Mouse (Mus musculus) MEL (cell line): Measurements from ENCODE around the gene Tmbim6. TPM values are rescaled to one million over a fixed set of nuclear protein-coding genes. Genes with fewer than 3 reads are reported as not detected.
A peak's percentile ranks its signal among the peaks of the same experiment; 100 is the strongest.

Experiments
- DNase-seq: peaks from one replicate; pipeline ENCODE4 v3.0.0; 2011; ENCODE audit warnings: low read depth, low spot score
- H3K27ac ChIP-seq: 2 replicates; pipeline ENCODE4 v1.5.1; 2012; ENCODE audit warnings: low read depth, mild to moderate bottlenecking, control low read depth, low read length, moderate library complexity; ENCODE audit not compliant: control insufficient read depth
- H3K27me3 ChIP-seq, 2 experiments: fragments of 150-350 bp in 1 of 2; sonication (generic) in 1 of 2; 2 replicates each; pipeline ENCODE4 v1.6.1; 2012; ENCODE audit warnings: low read length in 2 of 2, mild to moderate bottlenecking in 2 of 2, improper control_type of control experiment in 1 of 2, moderate library complexity in 1 of 2; ENCODE audit not compliant: insufficient read depth in 2 of 2, control insufficient read depth in 1 of 2
- H3K36me3 ChIP-seq, 2 experiments: 2 replicates each; pipeline ENCODE4 v1.6.1; 2012 to 2014; ENCODE audit warnings: low read length in 2 of 2, improper control_type of control experiment in 1 of 2, inconsistent platforms in 1 of 2, mild to moderate bottlenecking in 1 of 2; ENCODE audit not compliant: insufficient read depth in 2 of 2, control insufficient read depth in 1 of 2
- H3K4me1 ChIP-seq, 2 experiments: fragments of 150-350 bp in 1 of 2; sonication (generic) in 1 of 2; 2 replicates each; pipeline ENCODE4 v1.6.1; 2012; ENCODE audit warnings: low read length in 2 of 2, improper control_type of control experiment in 1 of 2, mild to moderate bottlenecking in 1 of 2; ENCODE audit not compliant: insufficient read depth in 2 of 2, control insufficient read depth in 1 of 2
- H3K4me3 ChIP-seq, 2 experiments: fragments of 150-350 bp in 1 of 2; sonication (generic) in 1 of 2; 2 replicates each; pipeline ENCODE4 v1.5.1; 2012; ENCODE audit warnings: low read depth in 2 of 2, low read length in 2 of 2, mild to moderate bottlenecking in 2 of 2, moderate library complexity in 2 of 2, control low read depth in 1 of 2, improper control_type of control experiment in 1 of 2; ENCODE audit not compliant: control insufficient read depth in 1 of 2, insufficient read depth in 1 of 2
- H3K79me2 ChIP-seq: 2 replicates; pipeline ENCODE4 v1.6.1; 2012; ENCODE audit warnings: mild to moderate bottlenecking, low read length, moderate library complexity; ENCODE audit not compliant: control insufficient read depth, poor library complexity, insufficient read depth
- H3K9ac ChIP-seq: 2 replicates; pipeline ENCODE4 v1.6.1; 2012; ENCODE audit warnings: low read depth, mild to moderate bottlenecking, control low read depth, low read length, moderate library complexity; ENCODE audit not compliant: control insufficient read depth, poor library complexity, severe bottlenecking
- H3K9me3 ChIP-seq: fragments of 150-350 bp; sonication (generic); replicated peaks from 2 replicates; pipeline ENCODE4 v1.6.1; 2012; ENCODE audit warnings: mild to moderate bottlenecking, low read length, improper control_type of control experiment, moderate library complexity; ENCODE audit not compliant: insufficient read depth
- CHD1 ChIP-seq: IDR thresholded peaks from 2 replicates; pipeline ENCODE4 v1.6.1; 2012; ENCODE audit warnings: low read depth, mild to moderate bottlenecking, inconsistent platforms, low read length, improper control_type of control experiment
- CHD2 ChIP-seq: IDR thresholded peaks from 2 replicates; pipeline ENCODE4 v1.6.1; 2011; ENCODE audit warnings: low read length, improper control_type of control experiment
- CTCF ChIP-seq, 3 experiments: IDR thresholded peaks in 2 of 3; conservative IDR thresholded peaks in 1 of 3; 2 replicates each; pipeline ENCODE4 v1.5.1; 2011 to 2012; ENCODE audit warnings: low read length in 3 of 3, low read depth in 2 of 3, mild to moderate bottlenecking in 2 of 3, improper control_type of control experiment in 1 of 3, inconsistent platforms in 1 of 3, mixed read lengths in 1 of 3, moderate library complexity in 1 of 3; ENCODE audit not compliant: control insufficient read depth in 1 of 3, insufficient read depth in 1 of 3, poor library complexity in 1 of 3, severe bottlenecking in 1 of 3
- ELF1 ChIP-seq: IDR thresholded peaks from 2 replicates; pipeline ENCODE4 v1.6.1; 2014; ENCODE audit warnings: low read depth, mild to moderate bottlenecking, inconsistent platforms, low read length, improper control_type of control experiment, moderate library complexity
- EP300 ChIP-seq, 2 experiments: IDR thresholded peaks; 2 replicates each; pipeline ENCODE4 v1.6.1; 2011; ENCODE audit warnings: improper control_type of control experiment in 2 of 2, low read length in 2 of 2, low read depth in 1 of 2, mild to moderate bottlenecking in 1 of 2
- ETS1 ChIP-seq: IDR thresholded peaks from 2 replicates; pipeline ENCODE4 v1.6.1; 2012; ENCODE audit warnings: low read depth, mild to moderate bottlenecking, inconsistent platforms, low read length, improper control_type of control experiment, moderate library complexity
- GABPA ChIP-seq: IDR thresholded peaks from 2 replicates; pipeline ENCODE4 v1.6.1; 2012; ENCODE audit warnings: low read depth, mild to moderate bottlenecking, inconsistent platforms, low read length, improper control_type of control experiment, moderate library complexity
- GATA1 ChIP-seq: IDR thresholded peaks from 2 replicates; pipeline ENCODE4 v1.6.1; 2011; ENCODE audit warnings: low read depth, low read length, improper control_type of control experiment
- MAFK ChIP-seq: IDR thresholded peaks from 2 replicates; pipeline ENCODE4 v1.6.1; 2011; ENCODE audit warnings: low read depth, mild to moderate bottlenecking, low read length, improper control_type of control experiment, borderline replicate concordance
- MAZ ChIP-seq: IDR thresholded peaks from 2 replicates; pipeline ENCODE4 v1.6.1; 2012; ENCODE audit warnings: low read depth, mild to moderate bottlenecking, inconsistent platforms, low read length, improper control_type of control experiment
- MXI1 ChIP-seq: IDR thresholded peaks from 2 replicates; pipeline ENCODE4 v1.6.1; 2011; ENCODE audit warnings: mild to moderate bottlenecking, low read depth, low read length, improper control_type of control experiment
- NELFE ChIP-seq: IDR thresholded peaks from 2 replicates; pipeline ENCODE4 v1.6.1; 2011; ENCODE audit warnings: low read depth, low read length, improper control_type of control experiment
- POLR2AphosphoS2 ChIP-seq: IDR thresholded peaks from 2 replicates; pipeline ENCODE4 v1.6.1; 2011; ENCODE audit warnings: low read length, improper control_type of control experiment
- POLR2AphosphoS5 ChIP-seq: IDR thresholded peaks from 2 replicates; pipeline ENCODE4 v1.6.1; 2012; ENCODE audit warnings: low read depth, borderline replicate concordance, mild to moderate bottlenecking, inconsistent platforms, low read length, moderate library complexity, mixed read lengths
- RCOR1 ChIP-seq: IDR thresholded peaks from 2 replicates; pipeline ENCODE4 v1.6.1; 2012; ENCODE audit warnings: low read depth, mild to moderate bottlenecking, inconsistent platforms, low read length, improper control_type of control experiment
- SIN3A ChIP-seq: IDR thresholded peaks from 2 replicates; pipeline ENCODE4 v1.6.1; 2012; ENCODE audit warnings: low read length, improper control_type of control experiment, inconsistent platforms
- TAL1 ChIP-seq: IDR thresholded peaks from 2 replicates; pipeline ENCODE4 v1.6.1; 2012; ENCODE audit warnings: mild to moderate bottlenecking, inconsistent platforms, low read length, moderate library complexity, mixed read lengths
- TBP ChIP-seq: IDR thresholded peaks from 2 replicates; pipeline ENCODE4 v1.8.0; 2011; ENCODE audit warnings: low read depth, low read length, improper control_type of control experiment
- TCF12 ChIP-seq: IDR thresholded peaks from 2 replicates; pipeline ENCODE4 v1.6.1; 2014; ENCODE audit warnings: low read depth, mild to moderate bottlenecking, inconsistent platforms, low read length, improper control_type of control experiment, moderate library complexity
- USF1 ChIP-seq: IDR thresholded peaks from 2 replicates; pipeline ENCODE4 v1.6.1; 2014; ENCODE audit warnings: low read depth, mild to moderate bottlenecking, inconsistent platforms, low read length, improper control_type of control experiment, moderate library complexity
- ZKSCAN1 ChIP-seq: IDR thresholded peaks from 2 replicates; pipeline ENCODE4 v1.6.1; 2012; ENCODE audit warnings: low read depth, mild to moderate bottlenecking, inconsistent platforms, low read length, improper control_type of control experiment, moderate library complexity
- ZNF384 ChIP-seq: IDR thresholded peaks from 2 replicates; pipeline ENCODE4 v1.6.1; 2012; ENCODE audit warnings: low read depth, mild to moderate bottlenecking, inconsistent platforms, low read length, improper control_type of control experiment
- polyA plus RNA-seq, 2 experiments: library from polyadenylated mRNA; stranded (reverse) in 1 of 2; unstranded in 1 of 2; fragments of >175 nt in 1 of 2; fragments of >200 nt in 1 of 2; gene quantifications; 2 replicates each; pipeline versions ENCODE4 v1.2.1 to v1.2.4; 2012; ENCODE audit warnings: low replicate concordance in 2 of 2, low read depth in 1 of 2; ENCODE audit not compliant: insufficient read length in 2 of 2, insufficient read depth in 1 of 2, missing spikeins in 1 of 2
- total RNA-seq: library from RNA; depleted of rRNA; stranded (reverse); fragments of 300-350 nt; gene quantifications from 2 replicates; pipeline ENCODE4 v1.2.3, GENCODE M21; 2012

The Tmbim6 gene
- total and polyA plus RNA-seq, 3 experiments = 243 to 339 TPM; not detected in 1

- peak overlapping the region; percentile 4; the same call in 1 of the 2 replicates for H3K27ac ChIP-seq
- TF ChIP-seq EP300 (IDR thresholded peaks at IDR 0.05; ENCODE audit: low read depth in 1 of 2, low read length in 2 of 2) (no peak), GATA1 (no peak), USF1 (no peak), MAZ (no peak), SIN3A (no peak), TCF12 (no peak), GABPA (no peak), NELFE (no peak), RCOR1 (no peak), TBP (no peak), POLR2AphosphoS5 (no peak), POLR2AphosphoS2 (no peak)
- DNase-seq = peak; percentile 35
- H3K9ac ChIP-seq = peak overlapping the region; percentile 54
- H3K4me3 ChIP-seq = peak overlapping the region; percentile 56 to 73
- H3K36me3 ChIP-seq = peaks cover 0 to 53% of the 10 kb centered on the region in 2 experiments; a peak in 2 of 4 replicates
- no peaks in the 10 kb centered on the region for H3K27me3 ChIP-seq
- H3K79me2 ChIP-seq = peaks cover 40% of the 10 kb centered on the region
- peaks cover 29 to 51% of the 10 kb centered on the region in 2 experiments for H3K4me1 ChIP-seq
- no peaks in the 10 kb centered on the region for H3K9me3 ChIP-seq
Measured at GRCm38 (mm10) chr15:99391975-99392374, 707 bp upstream of the Tmbim6 start.

GRCm38 (mm10) chr15:99393386-99394252, 937 bp downstream of the Tmbim6 start:
- peak; percentile 83 for DNase-seq
- Histone ChIP-seq H3K36me3 (peaks cover 0 to 60% of the 10 kb centered on the region in 2 experiments; a peak in 3 of 4 replicates), H3K79me2 (peaks cover 56% of the 10 kb centered on the region), H3K4me3 (peak overlapping the region; percentile 69 to 96), H3K9me3 (no peaks in the 10 kb centered on the region), H3K9ac (peak overlapping the region; percentile 92), H3K27ac (peak overlapping the region; percentile 92), H3K27me3 (no peaks in the 10 kb centered on the region), H3K4me1 (peaks cover 29 to 50% of the 10 kb centered on the region in 2 experiments)
- TF ChIP-seq TAL1 (peak; percentile 15; the same call in 1 of the 2 replicates), MAFK (no peak), CHD1 (no peak), SIN3A (no peak; the same call in 1 of the 2 replicates), CTCF (IDR thresholded peaks at IDR 0.05 in 2 of 3, conservative IDR thresholded peaks at IDR 0.05 in 1 of 3; ENCODE audit: control insufficient read depth in 1 of 3, insufficient read depth in 1 of 3, low read depth in 2 of 3, low read length in 3 of 3, poor library complexity in 1 of 3, severe bottlenecking in 1 of 3) (no peak), GABPA (no peak), ETS1 (peak; percentile 62), MXI1 (peak; percentile 57), CHD2 (no peak), ELF1 (peak; percentile 51; the same call in 1 of the 2 replicates), ZKSCAN1 (no peak), GATA1 (peak; percentile 49; the same call in 1 of the 2 replicates), ZNF384 (peak; percentile 68; the same call in 1 of the 2 replicates), TCF12 (peak; percentile 65), RCOR1 (peak; percentile 60; the same call in 1 of the 2 replicates), EP300 (IDR thresholded peaks at IDR 0.05; ENCODE audit: low read depth in 1 of 2, low read length in 2 of 2) (peak; percentile 43 to 67; a peak in 3 of 4 replicates)
